Mouse (Mus musculus) kidney, embryonic 16.5 days (tissue): ENCODE results near the gene Qk. TPM values are rescaled to one million over a fixed set of nuclear protein-coding genes. Genes with fewer than 3 reads are reported as not detected.

Experiments used
- ATAC-seq: fragments of 200-750 bp; cut with Nextera tagmentation; 2 replicates; pipeline ENCODE4 v1.8.0; 2017; ENCODE audit warnings: moderate TSS enrichment; ENCODE audit not compliant: low FRiP score, low TSS enrichment
- H3K27ac ChIP-seq: fragments of 300-500 bp; sonication (generic); 2 replicates; pipeline ENCODE4 v1.5.1; 2014; ENCODE audit warnings: low read length
- H3K27me3 ChIP-seq: fragments of 300-500 bp; sonication (generic); 2 replicates; pipeline ENCODE4 v1.6.1; 2014; ENCODE audit warnings: low read length, control low read depth, mixed read lengths; ENCODE audit not compliant: insufficient read depth
- H3K36me3 ChIP-seq: fragments of 300-500 bp; sonication (generic); 2 replicates; pipeline ENCODE4 v1.6.1; 2014; ENCODE audit warnings: low read length, control low read depth, mixed read lengths; ENCODE audit not compliant: insufficient read depth
- H3K4me1 ChIP-seq: fragments of 300-500 bp; sonication (generic); 2 replicates; pipeline ENCODE4 v1.6.1; 2014; ENCODE audit warnings: low read length, control low read depth, mixed read lengths; ENCODE audit not compliant: insufficient read depth
- H3K4me2 ChIP-seq: fragments of 300-500 bp; sonication (generic); replicated peaks from 2 replicates; pipeline ENCODE4 v1.6.1; 2014; ENCODE audit warnings: low read depth, low read length
- H3K4me3 ChIP-seq: fragments of 300-500 bp; sonication (generic); 2 replicates; pipeline ENCODE4 v1.5.1; 2014; ENCODE audit warnings: mild to moderate bottlenecking, low read length
- H3K9ac ChIP-seq: fragments of 300-500 bp; sonication (generic); replicated peaks from 2 replicates; pipeline ENCODE4 v1.6.1; 2014; ENCODE audit warnings: low read length
- H3K9me3 ChIP-seq: fragments of 300-500 bp; sonication (generic); 2 replicates; pipeline ENCODE4 v1.6.1; 2016; ENCODE audit warnings: low read length, control low read depth
- WGBS: fragments of 180-500 bp; shearing (Covaris S2); extraction: QIAGEN DNeasy Blood & Tissue Kit; methylation state at CpG from one replicate; pipeline ENCODE4 v1.1.7; 2014; 5-methylcytosine and 5-hydroxymethylcytosine counted together
- polyA plus RNA-seq: library from polyadenylated mRNA; unstranded; fragments of >200 nt; fragmentation: Nextera tagmentation; extraction: Ambion mirVana; gene quantifications from 2 replicates; pipeline ENCODE4 v1.2.1, GENCODE M21; 2015

The Qk gene
- polyA plus RNA-seq, 1 experiment from 2014 or later, result 22.5 TPM

GRCm38 (mm10) chr17:10356294-10356693 is 36.6 kb upstream of the Qk start:
- 26% methylated on average over 6 of the region's 6 CpGs for WGBS
- Histone ChIP-seq H3K27me3 (no peaks in the 10 kb centered on the region), H3K36me3 (no peaks in the 10 kb centered on the region), H3K9me3 (no peaks in the 10 kb centered on the region), H3K4me3 (no peak overlapping the region), H3K9ac (no peak overlapping the region), H3K4me2 (no peak overlapping the region), H3K27ac (no peak overlapping the region), H3K4me1 (peaks cover 8% of the 10 kb centered on the region)
- ATAC-seq, result no peak

- H3K4me2 ChIP-seq, result no peak overlapping the region
- H3K27ac ChIP-seq, result no peak overlapping the region
- 6% methylated on average over 8 of the region's 8 CpGs for WGBS
- peaks cover 8% of the 10 kb centered on the region for H3K4me1 ChIP-seq
- no peak for ATAC-seq
- no peaks in the 10 kb centered on the region for H3K36me3 ChIP-seq
- no peaks in the 10 kb centered on the region for H3K9me3 ChIP-seq
- H3K4me3 ChIP-seq, result no peak overlapping the region
- H3K9ac ChIP-seq, result no peak overlapping the region
- H3K27me3 ChIP-seq, result no peaks in the 10 kb centered on the region
Observed at GRCm38 (mm10) chr17:10355746-10356145, 36.1 kb upstream of the Qk start.

DNA sequence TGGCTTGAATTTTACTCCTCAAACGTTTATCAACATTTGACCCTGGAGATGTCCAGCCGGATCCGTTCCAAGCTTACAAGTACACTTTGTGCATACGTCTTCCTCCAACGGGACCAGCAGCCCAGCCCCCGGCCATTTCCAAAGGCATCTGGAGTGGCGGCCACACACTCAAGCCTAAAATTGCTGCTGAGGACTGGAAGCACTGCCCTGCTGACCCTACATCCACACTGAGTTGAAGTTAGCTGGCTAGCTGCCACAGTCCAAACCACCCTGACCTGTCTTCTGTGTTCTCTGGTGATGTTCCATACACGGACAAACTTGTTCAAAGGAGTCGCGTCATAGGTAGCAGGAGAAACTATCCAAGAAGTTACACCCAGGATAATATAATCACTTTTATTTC is 18.6 kb upstream of the Qk start:
- Histone ChIP-seq H3K4me3 (no peak overlapping the region), H3K27ac (no peak overlapping the region), H3K4me1 (peaks cover 25% of the 10 kb centered on the region), H3K36me3 (no peaks in the 10 kb centered on the region), H3K4me2 (no peak overlapping the region), H3K9me3 (no peaks in the 10 kb centered on the region), H3K9ac (no peak overlapping the region), H3K27me3 (no peaks in the 10 kb centered on the region)
- 47% methylated on average over 10 of the region's 10 CpGs for WGBS
- no peak for ATAC-seq

- Histone ChIP-seq H3K4me1 (peaks cover 15% of the 10 kb centered on the region; the same call in 1 of the 2 replicates), H3K27me3 (no peaks in the 10 kb centered on the region), H3K4me3 (no peak overlapping the region), H3K27ac (peak overlapping the region; percentile 95; the same call in 1 of the 2 replicates), H3K4me2 (no peak overlapping the region), H3K9ac (no peak overlapping the region), H3K36me3 (no peaks in the 10 kb centered on the region), H3K9me3 (no peaks in the 10 kb centered on the region)
- WGBS, result 83% methylated on average over 12 of the region's 12 CpGs
- ATAC-seq, result no peak
Observed at GRCm38 (mm10) chr17:10336558-10336957, 16.9 kb upstream of the Qk start.

- peak overlapping the region; percentile 79 for H3K4me2 ChIP-seq
- no peaks in the 10 kb centered on the region for H3K36me3 ChIP-seq
- H3K9ac ChIP-seq, result peak overlapping the region; percentile 75
- peaks cover 15% of the 10 kb centered on the region; the same call in 1 of the 2 replicates for H3K4me1 ChIP-seq
- H3K4me3 ChIP-seq, result peak overlapping the region; percentile 54
- 20% methylated on average over 16 of the region's 16 CpGs for WGBS
- H3K27me3 ChIP-seq, result no peaks in the 10 kb centered on the region
- ATAC-seq, result 0 out of 2 replicates have a peak, but pooled peaks have one; percentile 60
- H3K27ac ChIP-seq, result peak overlapping the region; percentile 95
- no peaks in the 10 kb centered on the region for H3K9me3 ChIP-seq
Observed at GRCm38 (mm10) chr17:10335809-10336499, 16.3 kb upstream of the Qk start.

DNA sequence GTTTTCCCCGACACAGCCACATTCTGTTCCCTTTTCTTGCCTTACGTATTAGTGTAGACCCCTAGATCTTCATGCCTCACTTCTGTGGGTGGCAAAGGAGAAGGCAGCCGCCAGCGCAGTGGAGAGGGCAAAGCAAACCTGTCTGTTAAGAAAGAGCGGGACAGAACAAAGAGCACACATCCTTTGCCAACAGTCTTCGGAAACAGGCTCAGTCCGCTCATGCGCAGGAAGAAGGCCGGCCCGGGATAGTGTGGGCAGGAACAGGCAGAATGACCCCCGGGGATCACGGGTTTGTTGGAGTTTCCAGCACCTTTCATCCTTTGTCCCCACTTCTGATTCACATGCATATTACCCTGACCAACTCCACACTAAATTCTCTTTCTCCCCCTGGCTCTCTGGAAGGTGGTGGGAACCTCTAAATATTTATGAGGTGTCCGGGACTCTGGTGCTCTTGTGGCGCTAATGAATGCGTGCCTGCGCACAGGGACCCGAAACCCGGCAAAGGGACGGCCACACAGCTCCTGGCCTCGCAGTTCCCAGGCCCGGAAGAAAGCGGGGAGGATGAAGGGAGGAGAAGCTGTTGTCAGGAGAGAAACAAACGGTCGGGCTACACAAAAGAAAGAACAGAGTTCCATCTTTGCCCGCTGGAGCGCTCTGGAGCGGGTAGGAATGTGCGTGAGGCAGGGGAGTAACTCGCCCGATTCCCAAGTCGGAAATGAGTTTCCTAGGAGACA is 15.5 kb upstream of the Qk start:
- Histone ChIP-seq H3K4me2 (peak overlapping the region; percentile 79), H3K27me3 (no peaks in the 10 kb centered on the region), H3K4me1 (peaks cover 15% of the 10 kb centered on the region; the same call in 1 of the 2 replicates), H3K36me3 (no peaks in the 10 kb centered on the region), H3K9me3 (no peaks in the 10 kb centered on the region), H3K27ac (peak overlapping the region; percentile 95), H3K9ac (peak overlapping the region; percentile 75), H3K4me3 (peak overlapping the region; percentile 54)
- peak; percentile 85 for ATAC-seq
- WGBS, result 1% methylated on average over 31 of the region's 31 CpGs

- peaks cover 15% of the 10 kb centered on the region; the same call in 1 of the 2 replicates for H3K4me1 ChIP-seq
- WGBS, result 11% methylated on average over 1 of the region's 1 CpGs
- peak overlapping the region; percentile 79 for H3K4me2 ChIP-seq
- H3K9me3 ChIP-seq, result no peaks in the 10 kb centered on the region
- peak overlapping the region; percentile 75 for H3K9ac ChIP-seq
- H3K27me3 ChIP-seq, result no peaks in the 10 kb centered on the region
- no peak; the same call in 1 of the 2 replicates for ATAC-seq
- peak overlapping the region; percentile 54 for H3K4me3 ChIP-seq
- H3K36me3 ChIP-seq, result no peaks in the 10 kb centered on the region
- peak overlapping the region; percentile 95 for H3K27ac ChIP-seq
Observed at GRCm38 (mm10) chr17:10334481-10334880, 14.8 kb upstream of the Qk start.

GRCm38 (mm10) chr17:10333321-10333720 is 13.7 kb upstream of the Qk start:
- no peak overlapping the region for H3K27ac ChIP-seq
- 94% methylated on average over 8 of the region's 8 CpGs for WGBS

GRCm38 (mm10) chr17:10332127-10332526 is 12.5 kb upstream of the Qk start:
- H3K27ac ChIP-seq, result no peak overlapping the region
- no peaks in the 10 kb centered on the region for H3K27me3 ChIP-seq
- no peaks in the 10 kb centered on the region for H3K36me3 ChIP-seq
- H3K4me1 ChIP-seq, result peaks cover 15% of the 10 kb centered on the region; the same call in 1 of the 2 replicates
- H3K9ac ChIP-seq, result no peak overlapping the region
- no peak for ATAC-seq
- no peak overlapping the region for H3K4me2 ChIP-seq
- 75% methylated on average over 3 of the region's 3 CpGs for WGBS
- no peak overlapping the region for H3K4me3 ChIP-seq
- H3K9me3 ChIP-seq, result no peaks in the 10 kb centered on the region

More at GRCm38 (mm10) chr17:10333321-10333720, 13.7 kb upstream of the Qk start:
- no peaks in the 10 kb centered on the region for H3K9me3 ChIP-seq
- H3K4me2 ChIP-seq, result no peak overlapping the region
- peaks cover 15% of the 10 kb centered on the region; the same call in 1 of the 2 replicates for H3K4me1 ChIP-seq
- H3K4me3 ChIP-seq, result no peak overlapping the region
- H3K27me3 ChIP-seq, result no peaks in the 10 kb centered on the region
- no peak overlapping the region for H3K9ac ChIP-seq
- ATAC-seq, result no peak
- H3K36me3 ChIP-seq, result no peaks in the 10 kb centered on the region

DNA sequence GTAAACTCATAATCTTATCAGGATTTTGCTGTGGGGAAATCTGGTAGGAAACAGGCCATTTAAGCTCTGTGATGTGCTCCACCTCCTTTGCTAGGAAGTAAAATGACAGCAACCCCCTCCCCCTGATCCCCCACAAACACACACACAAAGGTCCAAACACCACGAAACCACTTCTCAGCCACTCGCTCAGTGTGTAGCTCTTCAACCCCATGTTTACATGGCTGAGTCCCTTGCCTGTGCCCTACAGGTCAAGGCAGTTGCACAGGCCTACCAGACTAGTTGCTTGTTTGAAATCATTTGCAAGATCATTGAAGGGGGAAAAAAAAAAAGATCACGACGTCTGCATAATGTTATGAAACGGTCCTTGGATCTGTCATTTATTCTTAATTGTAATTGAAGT is 9.8 kb upstream of the Qk start:
- WGBS, result 79% methylated on average over 5 of the region's 5 CpGs
- Histone ChIP-seq H3K9ac (no peak overlapping the region), H3K4me3 (no peak overlapping the region), H3K4me2 (no peak overlapping the region), H3K4me1 (peaks cover 2% of the 10 kb centered on the region), H3K9me3 (no peaks in the 10 kb centered on the region), H3K27ac (no peak overlapping the region), H3K36me3 (no peaks in the 10 kb centered on the region), H3K27me3 (no peaks in the 10 kb centered on the region)
- ATAC-seq, result no peak
